Mouse (Mus musculus) ES-E14 (cell line): Measurements from ENCODE around the gene Ttc17. TPM values are rescaled to one million over a fixed set of nuclear protein-coding genes. Genes with fewer than 3 reads are reported as not detected.
"Not testable (repeated sequence)": the region's sequence is repeated elsewhere in the genome, so short reads cannot be mapped to it uniquely, and the experiment has no call there.

ENCODE experiments used
- DNase-seq: peaks from one replicate; pipeline ENCODE4 v3.0.0-alpha.2; 2013; ENCODE audit warnings: low read depth, low spot score
- H3K27ac ChIP-seq: 2 replicates; pipeline ENCODE4 v1.5.1; 2012; ENCODE audit warnings: low read depth, mild to moderate bottlenecking, low read length, moderate library complexity, mixed read lengths; ENCODE audit not compliant: poor library complexity, insufficient read depth, severe bottlenecking
- H3K36me3 ChIP-seq: 2 replicates; pipeline ENCODE4 v1.6.1; 2012; ENCODE audit warnings: mild to moderate bottlenecking, low read length, moderate library complexity, mixed read lengths; ENCODE audit not compliant: control insufficient read depth, poor library complexity, insufficient read depth, severe bottlenecking
- H3K4me1 ChIP-seq, 2 experiments: fragments of 150-350 bp in 1 of 2; sonication (generic) in 1 of 2; 2 replicates each; pipeline ENCODE4 v1.6.1; 2012; ENCODE audit warnings: low read length in 2 of 2, mild to moderate bottlenecking in 1 of 2, mixed read lengths in 1 of 2; ENCODE audit not compliant: control insufficient read depth in 2 of 2, insufficient read depth in 2 of 2, poor library complexity in 1 of 2
- H3K4me3 ChIP-seq, 2 experiments: fragments of 150-350 bp in 1 of 2; sonication (generic) in 1 of 2; 2 replicates each; pipeline ENCODE4 v1.5.1; 2012; ENCODE audit warnings: low read length in 2 of 2, low read depth in 1 of 2, mild to moderate bottlenecking in 1 of 2, mixed read lengths in 1 of 2; ENCODE audit not compliant: insufficient read depth in 1 of 2, poor library complexity in 1 of 2, severe bottlenecking in 1 of 2
- H3K9ac ChIP-seq: 2 replicates; pipeline ENCODE4 v1.6.1; 2012; ENCODE audit warnings: low read depth, mild to moderate bottlenecking, low read length, mixed read lengths; ENCODE audit not compliant: poor library complexity, insufficient read depth, severe bottlenecking
- H3K9me3 ChIP-seq: fragments of 150-350 bp; sonication (generic); 2 replicates; pipeline ENCODE4 v1.6.1; 2012; ENCODE audit warnings: low read depth, mild to moderate bottlenecking, low read length; ENCODE audit not compliant: control insufficient read depth, insufficient read depth
- CHD2 ChIP-seq: IDR thresholded peaks from 2 replicates; pipeline ENCODE4 v1.6.1; 2014; ENCODE audit warnings: mild to moderate bottlenecking, low read depth, low read length, inconsistent platforms
- HCFC1 ChIP-seq: IDR thresholded peaks from 2 replicates; pipeline ENCODE4 v1.6.1; 2012; ENCODE audit warnings: low read length, inconsistent platforms, borderline replicate concordance; ENCODE audit not compliant: insufficient read depth
- MAFK ChIP-seq: IDR thresholded peaks from 2 replicates; pipeline ENCODE4 v1.6.1; 2014; ENCODE audit warnings: mild to moderate bottlenecking, low read depth, low read length, inconsistent platforms; ENCODE audit not compliant: insufficient read depth
- ZC3H11A ChIP-seq: IDR thresholded peaks from 2 replicates; pipeline ENCODE4 v1.6.1; 2012; ENCODE audit warnings: low read depth, mild to moderate bottlenecking, inconsistent platforms, low read length, borderline replicate concordance
- ZNF384 ChIP-seq: IDR thresholded peaks from 2 replicates; pipeline ENCODE4 v1.6.1; 2012; ENCODE audit warnings: low read depth, low read length, inconsistent platforms
- in situ Hi-C, 2 experiments: fragments of 600-800 bp; cut with MboI; formaldehyde crosslinking; loops; one replicate each; pipeline ENCODE4 v1.15.1; 2025; ENCODE audit warnings: low sequenced_read_pairs in 2 of 2, inconsistent platforms in 1 of 2; ENCODE audit not compliant: unreplicated experiment in 2 of 2
- total RNA-seq: library from RNA; depleted of rRNA; stranded (reverse); fragments of 300-350 nt; gene quantifications from 2 replicates; pipeline ENCODE4 v1.2.3, GENCODE M21; 2012

Gene Ttc17
- total RNA-seq, 1 experiment = 13.0 TPM

GRCm38 (mm10) chr2:94389000-94389399 lies 17.5 kb downstream of the Ttc17 start:
- TF ChIP-seq ZNF384 (no peak), ZC3H11A (no peak), HCFC1 (no peak), CHD2 (no peak), MAFK (no peak)
- no peak overlapping the region for H3K4me3 ChIP-seq
- no peak overlapping the region for H3K9ac ChIP-seq
- no peaks in the 10 kb centered on the region for H3K36me3 ChIP-seq
- no peaks in the 10 kb centered on the region for H3K4me1 ChIP-seq
- DNase-seq = no peak
- H3K27ac ChIP-seq = 0 out of 2 replicates have a peak overlapping the region, but pooled peaks have one; percentile 6
- in situ Hi-C loops = no loop called here
- no peaks in the 10 kb centered on the region for H3K9me3 ChIP-seq

- H3K36me3 ChIP-seq = no peaks in the 10 kb centered on the region
- in situ Hi-C loops = no loop called here
- H3K4me1 ChIP-seq = no peaks in the 10 kb centered on the region
- no peak overlapping the region for H3K9ac ChIP-seq
- H3K9me3 ChIP-seq = no peaks in the 10 kb centered on the region
- no peak overlapping the region for H3K27ac ChIP-seq
- TF ChIP-seq CHD2 (no peak), HCFC1 (no peak), MAFK (no peak), ZC3H11A (no peak), ZNF384 (no peak)
- no peak overlapping the region for H3K4me3 ChIP-seq
- DNase-seq = no peak
These were observed 18.6 kb downstream of the Ttc17 start for GRCm38 (mm10) chr2:94387846-94388245.

- H3K27ac ChIP-seq, H3K9me3 ChIP-seq, H3K4me3 ChIP-seq, H3K36me3 ChIP-seq, H3K9ac ChIP-seq, in situ Hi-C loops, H3K4me1 ChIP-seq, DNase-seq: not testable (repeated sequence)
These were observed 22.0 kb downstream of the Ttc17 start for GRCm38 (mm10) chr2:94384483-94384882.

DNA sequence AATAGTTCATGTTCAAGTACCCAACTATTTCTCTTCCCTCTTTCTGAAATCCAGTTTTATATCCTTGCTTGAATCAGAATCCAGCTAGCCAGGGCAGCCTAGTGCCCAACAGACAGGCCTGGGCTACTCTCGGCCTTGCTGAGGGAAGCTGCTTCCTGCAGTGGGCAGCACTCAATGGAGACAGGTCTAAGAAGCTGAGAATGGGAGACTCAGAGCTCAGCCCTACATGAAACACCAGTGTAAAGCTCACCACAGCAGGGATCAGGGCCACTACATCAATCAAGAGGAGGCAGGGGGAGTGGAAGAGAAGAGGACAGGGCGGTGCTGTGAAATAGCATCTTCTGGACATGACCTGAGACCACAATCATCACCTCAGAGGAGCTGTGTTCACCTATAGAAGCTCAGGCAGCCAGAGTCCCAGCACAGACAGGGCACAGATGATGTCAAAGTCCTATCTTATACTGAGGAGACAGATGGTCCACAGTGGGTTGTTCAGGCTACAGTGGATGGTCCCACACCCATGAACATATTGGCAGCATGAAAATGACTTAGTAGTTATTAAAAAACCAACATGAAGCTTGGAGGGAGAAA lies 25.3 kb downstream of the Ttc17 start:
- Histone ChIP-seq H3K4me3 (no peak overlapping the region), H3K27ac (no peak overlapping the region; the same call in 1 of the 2 replicates), H3K4me1 (no peaks in the 10 kb centered on the region), H3K36me3 (peaks cover 2% of the 10 kb centered on the region; the same call in 1 of the 2 replicates), H3K9me3 (no peaks in the 10 kb centered on the region), H3K9ac (no peak overlapping the region)
- in situ Hi-C loops = no loop called here
- TF ChIP-seq HCFC1 = no peak
- TF ChIP-seq MAFK = no peak
- TF ChIP-seq CHD2 = no peak
- TF ChIP-seq ZNF384 = no peak
- TF ChIP-seq ZC3H11A = no peak
- DNase-seq = no peak

- H3K36me3 ChIP-seq = peaks cover 5% of the 10 kb centered on the region; the same call in 1 of the 2 replicates
These were observed 27.8 kb downstream of the Ttc17 start for GRCm38 (mm10) chr2:94378678-94379077.

More at GRCm38 (mm10) chr2:94378678-94379077, 27.8 kb downstream of the Ttc17 start:
- DNase-seq = no peak
- Histone ChIP-seq H3K4me3 (no peak overlapping the region), H3K4me1 (no peaks in the 10 kb centered on the region), H3K27ac (no peak overlapping the region), H3K9me3 (no peaks in the 10 kb centered on the region), H3K9ac (no peak overlapping the region)
- no peak for TF ChIP-seq HCFC1
- no peak for TF ChIP-seq ZC3H11A
- TF ChIP-seq MAFK = no peak
- TF ChIP-seq ZNF384 = no peak
- TF ChIP-seq CHD2 = no peak
- in situ Hi-C loops = no loop called here
